Mouse (Mus musculus): Measurements from ENCODE around the gene Abcc4. TPM values are rescaled to one million over a fixed set of nuclear protein-coding genes. Genes with fewer than 3 reads are reported as not detected.

Abcc4 gene
- total and polyA plus RNA-seq, 3 experiments = 10.5 to 25.2 (median 16.2) TPM

DNA sequence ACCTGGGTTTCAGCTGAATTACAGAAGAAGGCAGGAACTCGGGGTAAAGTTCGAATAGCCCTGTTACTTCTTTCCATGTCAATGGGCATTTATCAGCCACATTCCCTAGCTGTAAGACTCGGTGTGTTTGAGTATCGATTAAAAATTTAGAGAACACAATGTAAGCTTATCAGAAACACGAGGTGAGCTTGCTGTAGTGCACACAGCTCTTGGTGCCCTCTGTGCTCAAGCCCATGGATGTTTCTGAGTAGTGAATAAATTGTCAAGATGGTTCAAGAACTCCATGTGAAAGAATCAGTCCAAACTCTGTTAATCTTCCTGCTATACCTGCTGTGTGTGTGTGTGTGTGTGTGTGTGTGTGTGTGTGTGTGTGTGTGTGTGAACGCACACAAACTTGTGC lies 272.2 kb downstream of the Abcc4 start:
- Histone ChIP-seq H3K4me1 (ENCODE audit: insufficient read depth, low read depth, low read length) (no peaks in the 10 kb centered on the region), H3K4me3 (ENCODE audit: low read depth, low read length) (no peak overlapping the region), H3K9me3 (replicated peaks) (no peaks in the 10 kb centered on the region), H3K27me3 (ENCODE audit: insufficient read depth, low read length) (peaks cover 20% of the 10 kb centered on the region), H3K36me3 (replicated peaks) (no peaks in the 10 kb centered on the region)
- TF ChIP-seq POLR2AphosphoS5 (IDR thresholded peaks at IDR 0.05; ENCODE audit: insufficient replicate concordance, low read depth, low read length) = no peak
- no peak for TF ChIP-seq CTCF (IDR thresholded peaks at IDR 0.05; ENCODE audit: low read depth, low read length)
- no peak for TF ChIP-seq GATA1 (IDR thresholded peaks at IDR 0.05; ENCODE audit: borderline replicate concordance, low read length)
- no peak for TF ChIP-seq GATA2 (IDR thresholded peaks at IDR 0.05; ENCODE audit: borderline replicate concordance, low read depth, low read length)
- ATAC-seq (ENCODE audit: extremely low read depth, insufficient number of reproducible peaks, low FRiP score, poor library complexity, severe bottlenecking) (no peak), DNase-seq (ENCODE audit: low spot score) (no peak)

Other genes with a start within 250 kb of the Abcc4 start
- gene Cldn10, start 81.7 kb upstream of the Abcc4 start, total RNA-seq (2014; fragmentation: Nextera tagmentation) = not detected in 2 replicates
- gene Cldn10, start 81.7 kb upstream of the Abcc4 start, total RNA-seq (2017) = 0.16 TPM in 1 of 2 replicates, not detected in the other
- not detected in 2 replicates for gene Cldn10, start 81.7 kb upstream of the Abcc4 start, polyA plus RNA-seq (2012)
- 22.5 and 30.9 TPM in 2 replicates for gene Dzip1, start 219.2 kb upstream of the Abcc4 start, total RNA-seq (2014; fragmentation: Nextera tagmentation)
- gene Dzip1, start 219.2 kb upstream of the Abcc4 start, total RNA-seq (2017) = 5.5 and 6.9 TPM in 2 replicates
- 2.1 and 3.1 TPM in 2 replicates for gene Dzip1, start 219.2 kb upstream of the Abcc4 start, polyA plus RNA-seq (2012)
- 36.9 and 41.7 TPM in 2 replicates for gene Dnajc3, start 231.8 kb upstream of the Abcc4 start, total RNA-seq (2014; fragmentation: Nextera tagmentation)
- gene Dnajc3, start 231.8 kb upstream of the Abcc4 start, total RNA-seq (2017) = 49.1 and 54.6 TPM in 2 replicates
- gene Dnajc3, start 231.8 kb upstream of the Abcc4 start, polyA plus RNA-seq (2012) = 2.8 and 3.9 TPM in 2 replicates